Mouse (Mus musculus): ENCODE results near the gene Alk. TPM values are rescaled to one million over a fixed set of nuclear protein-coding genes. Genes with fewer than 3 reads are reported as not detected.
A peak's percentile ranks its signal among the peaks of the same experiment; 100 is the strongest.

Alk gene
- polyA plus RNA-seq, 1 experiment from 2014 or later, result 0.56 TPM

DNA sequence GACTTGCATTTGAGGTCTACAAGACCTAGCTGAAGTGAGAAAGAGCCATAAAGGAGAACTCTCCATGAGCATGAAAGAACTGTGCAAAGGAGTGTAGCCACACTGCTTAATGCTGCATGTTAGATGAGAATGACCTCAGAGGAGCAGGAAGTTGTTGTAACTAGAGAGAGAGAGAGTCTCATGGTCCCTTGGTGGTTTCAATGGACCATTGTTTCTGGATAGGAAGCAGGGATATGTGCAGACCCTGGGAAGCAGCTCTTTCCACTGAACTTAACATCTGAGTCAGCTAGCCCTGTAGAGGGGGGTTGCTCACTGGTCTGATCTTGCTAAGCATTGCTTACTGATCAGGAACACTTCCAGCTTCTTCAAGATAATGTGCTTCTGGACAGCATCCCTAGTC, 587.1 kb downstream of the Alk start:
- Histone ChIP-seq H3K4me1 (ENCODE audit: control insufficient read depth, insufficient read depth, low read length) (no peaks in the 10 kb centered on the region), H3K27me3 (replicated peaks; ENCODE audit: control insufficient read depth, insufficient read depth, low read length) (no peaks in the 10 kb centered on the region), H3K4me2 (ENCODE audit: low read depth, low read length) (no peak overlapping the region), H3K27ac (replicated peaks; ENCODE audit: low read depth, low read length) (no peak overlapping the region), H3K9me3 (ENCODE audit: control insufficient read depth, low read length) (no peaks in the 10 kb centered on the region), H3K4me3 (ENCODE audit: low read depth, low read length) (no peak overlapping the region), H3K36me3 (ENCODE audit: control insufficient read depth, insufficient read depth, low read length) (no peaks in the 10 kb centered on the region), H3K9ac (ENCODE audit: low read depth, low read length) (no peak overlapping the region)
- DNase-seq (ENCODE audit: low spot score), result no peak
- ATAC-seq (ENCODE audit: low read depth), result no peak

DNA sequence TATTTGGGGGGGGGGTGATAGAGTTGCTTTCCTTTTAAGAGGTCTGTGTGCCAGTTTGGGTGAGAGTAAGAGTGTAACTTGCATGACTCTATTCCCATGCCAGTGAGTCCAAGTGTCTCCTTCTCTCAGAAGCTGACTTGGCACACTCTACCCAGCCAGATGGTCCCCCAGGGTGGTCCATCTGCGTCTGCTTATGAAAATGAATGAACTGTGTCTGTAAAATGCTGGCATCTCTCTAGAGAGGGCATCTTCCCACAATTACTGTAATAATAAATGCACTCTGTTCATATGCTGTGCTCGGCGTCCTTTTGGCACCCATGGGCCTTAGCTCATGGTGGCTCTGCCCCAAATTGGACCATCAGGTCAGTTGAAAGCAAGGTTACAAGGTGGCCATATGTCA, 589.2 kb downstream of the Alk start:
- DNase-seq (ENCODE audit: low spot score) (peak; percentile 42), ATAC-seq (ENCODE audit: low read depth) (no peak)
- Histone ChIP-seq H3K9me3 (ENCODE audit: control insufficient read depth, low read length) (no peaks in the 10 kb centered on the region), H3K27me3 (replicated peaks; ENCODE audit: control insufficient read depth, insufficient read depth, low read length) (no peaks in the 10 kb centered on the region), H3K4me1 (ENCODE audit: control insufficient read depth, insufficient read depth, low read length) (no peaks in the 10 kb centered on the region), H3K4me3 (ENCODE audit: low read depth, low read length) (no peak overlapping the region), H3K27ac (replicated peaks; ENCODE audit: low read depth, low read length) (no peak overlapping the region), H3K36me3 (ENCODE audit: control insufficient read depth, insufficient read depth, low read length) (no peaks in the 10 kb centered on the region), H3K4me2 (ENCODE audit: low read depth, low read length) (no peak overlapping the region), H3K9ac (ENCODE audit: low read depth, low read length) (no peak overlapping the region)
- 67% methylated on average over 3 of the region's 3 CpGs for whole genome bisulfite sequencing

DNA sequence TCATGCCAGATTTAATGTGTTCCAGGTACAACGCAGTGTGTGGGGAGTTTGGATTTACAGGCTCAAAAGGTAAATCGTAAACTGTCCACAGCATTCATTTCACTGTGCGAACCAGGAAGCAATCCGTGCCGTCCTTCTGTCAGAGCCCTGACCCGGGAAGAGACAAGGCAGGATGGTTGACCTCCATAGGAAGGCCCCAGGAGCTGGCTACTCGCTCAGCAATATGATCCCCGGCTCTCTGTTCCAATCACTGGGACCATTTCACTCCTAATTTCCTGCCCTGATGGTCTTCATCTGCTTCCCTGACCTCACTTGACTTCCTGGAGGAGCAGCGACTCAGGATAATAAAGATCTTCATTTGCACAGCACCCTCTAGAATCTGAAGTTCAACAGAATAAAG, 591.7 kb downstream of the Alk start:
- WGBS, result 57% methylated on average over 9 of the region's 9 CpGs
- ATAC-seq (ENCODE audit: low read depth), result no peak

DNA sequence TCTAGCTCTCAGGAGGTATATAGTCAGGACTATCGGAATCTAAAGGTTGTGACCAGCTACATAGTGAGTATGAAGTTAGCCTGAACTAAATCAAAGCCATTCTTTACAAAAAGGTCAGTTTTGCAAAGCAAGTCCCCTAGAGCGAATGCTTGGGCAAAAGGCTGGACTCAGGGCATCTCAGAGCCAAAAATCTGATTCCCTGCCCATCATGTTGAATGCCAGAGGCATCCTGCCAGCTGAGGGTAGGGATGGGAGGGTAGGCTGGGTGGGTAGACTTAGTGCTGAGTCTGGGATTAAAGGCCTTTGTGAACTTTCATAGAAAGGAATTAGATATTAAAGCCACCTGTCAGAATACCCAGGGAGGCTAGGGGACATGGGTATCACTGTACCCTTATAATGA, 594.6 kb downstream of the Alk start:
- Histone ChIP-seq H3K27ac (replicated peaks; ENCODE audit: low read depth, low read length) (no peak overlapping the region), H3K4me3 (ENCODE audit: low read depth, low read length) (no peak overlapping the region), H3K4me1 (ENCODE audit: control insufficient read depth, insufficient read depth, low read length) (no peaks in the 10 kb centered on the region), H3K36me3 (ENCODE audit: control insufficient read depth, insufficient read depth, low read length) (no peaks in the 10 kb centered on the region), H3K9me3 (ENCODE audit: control insufficient read depth, low read length) (no peaks in the 10 kb centered on the region), H3K27me3 (replicated peaks; ENCODE audit: control insufficient read depth, insufficient read depth, low read length) (no peaks in the 10 kb centered on the region), H3K4me2 (ENCODE audit: low read depth, low read length) (no peak overlapping the region), H3K9ac (ENCODE audit: low read depth, low read length) (no peak overlapping the region)
- ATAC-seq (ENCODE audit: low read depth) (no peak), DNase-seq (ENCODE audit: low spot score) (no peak)
- WGBS, result 80% methylated on average over 2 of the region's 2 CpGs

More for the DNA sequence above, 591.7 kb downstream of the Alk start:
- H3K4me1 ChIP-seq (ENCODE audit: control insufficient read depth, insufficient read depth, low read length), result no peaks in the 10 kb centered on the region
- H3K4me3 ChIP-seq (ENCODE audit: low read depth, low read length), result no peak overlapping the region
- H3K36me3 ChIP-seq (ENCODE audit: control insufficient read depth, insufficient read depth, low read length), result no peaks in the 10 kb centered on the region
- no peak overlapping the region for H3K9ac ChIP-seq (ENCODE audit: low read depth, low read length)
- DNase-seq (ENCODE audit: low spot score), result no peak
- no peaks in the 10 kb centered on the region for H3K27me3 ChIP-seq (replicated peaks; ENCODE audit: control insufficient read depth, insufficient read depth, low read length)
- H3K4me2 ChIP-seq (ENCODE audit: low read depth, low read length), result no peak overlapping the region
- H3K27ac ChIP-seq (replicated peaks; ENCODE audit: low read depth, low read length), result no peak overlapping the region
- H3K9me3 ChIP-seq (ENCODE audit: control insufficient read depth, low read length), result no peaks in the 10 kb centered on the region

DNA sequence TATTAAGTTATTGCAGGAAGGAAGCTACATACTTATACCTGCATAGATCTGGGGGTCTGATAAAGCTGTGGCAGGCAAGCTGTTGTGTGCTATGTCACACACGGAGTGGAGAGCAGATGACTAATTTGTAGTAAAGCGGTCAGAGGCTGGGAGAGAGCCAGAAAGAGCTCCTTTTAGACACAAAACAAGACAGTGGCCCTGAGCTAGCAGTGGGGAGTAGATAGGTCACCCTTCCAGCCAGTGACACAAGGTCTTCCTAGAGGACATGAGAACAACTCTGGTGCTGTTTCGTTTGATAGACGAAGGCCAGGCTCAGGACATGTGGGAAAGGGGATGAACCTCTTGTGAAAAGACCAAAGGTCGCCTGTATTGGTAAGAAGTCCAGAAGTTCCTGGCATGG, 596.0 kb downstream of the Alk start:
- no peak overlapping the region for H3K9ac ChIP-seq (ENCODE audit: low read depth, low read length)
- H3K4me1 ChIP-seq (ENCODE audit: control insufficient read depth, insufficient read depth, low read length), result no peaks in the 10 kb centered on the region
- H3K27me3 ChIP-seq (replicated peaks; ENCODE audit: control insufficient read depth, insufficient read depth, low read length), result no peaks in the 10 kb centered on the region
- H3K9me3 ChIP-seq (ENCODE audit: control insufficient read depth, low read length), result no peaks in the 10 kb centered on the region
- H3K4me3 ChIP-seq (ENCODE audit: low read depth, low read length), result no peak overlapping the region
- no peak overlapping the region for H3K4me2 ChIP-seq (ENCODE audit: low read depth, low read length)
- ATAC-seq (ENCODE audit: low read depth) (no peak), DNase-seq (ENCODE audit: low spot score) (no peak)
- H3K36me3 ChIP-seq (ENCODE audit: control insufficient read depth, insufficient read depth, low read length), result no peaks in the 10 kb centered on the region
- 77% methylated on average over 5 of the region's 5 CpGs for WGBS
- no peak overlapping the region for H3K27ac ChIP-seq (replicated peaks; ENCODE audit: low read depth, low read length)

- no peaks in the 10 kb centered on the region for H3K36me3 ChIP-seq (ENCODE audit: control insufficient read depth, insufficient read depth, low read length)
- H3K9ac ChIP-seq (ENCODE audit: low read depth, low read length), result no peak overlapping the region
- H3K27ac ChIP-seq (replicated peaks; ENCODE audit: low read depth, low read length), result no peak overlapping the region
- WGBS, result 74% methylated on average over 6 of the region's 6 CpGs
- no peaks in the 10 kb centered on the region for H3K9me3 ChIP-seq (ENCODE audit: control insufficient read depth, low read length)
- no peaks in the 10 kb centered on the region for H3K4me1 ChIP-seq (ENCODE audit: control insufficient read depth, insufficient read depth, low read length)
- no peak overlapping the region for H3K4me3 ChIP-seq (ENCODE audit: low read depth, low read length)
- H3K4me2 ChIP-seq (ENCODE audit: low read depth, low read length), result no peak overlapping the region
- H3K27me3 ChIP-seq (replicated peaks; ENCODE audit: control insufficient read depth, insufficient read depth, low read length), result no peaks in the 10 kb centered on the region
- DNase-seq (ENCODE audit: low spot score) (peak; percentile 20), ATAC-seq (ENCODE audit: low read depth) (no peak)
Measured at GRCm38 (mm10) chr17:72005365-72005764, 599.1 kb downstream of the Alk start.

- Histone ChIP-seq H3K4me2 (ENCODE audit: low read depth, low read length) (no peak overlapping the region), H3K36me3 (ENCODE audit: control insufficient read depth, insufficient read depth, low read length) (no peaks in the 10 kb centered on the region), H3K27ac (replicated peaks; ENCODE audit: low read depth, low read length) (no peak overlapping the region), H3K9ac (ENCODE audit: low read depth, low read length) (no peak overlapping the region), H3K4me1 (ENCODE audit: control insufficient read depth, insufficient read depth, low read length) (0 out of 2 replicates have a peak, but pooled peaks cover 2% of the 10 kb centered on the region), H3K4me3 (ENCODE audit: low read depth, low read length) (no peak overlapping the region), H3K9me3 (ENCODE audit: control insufficient read depth, low read length) (no peaks in the 10 kb centered on the region), H3K27me3 (replicated peaks; ENCODE audit: control insufficient read depth, insufficient read depth, low read length) (no peaks in the 10 kb centered on the region)
- ATAC-seq (ENCODE audit: low read depth), result no peak
- DNase-seq (ENCODE audit: low spot score), result no peak
- 55% methylated on average over 5 of the region's 5 CpGs for WGBS
Measured at GRCm38 (mm10) chr17:71999527-72000482, 604.6 kb downstream of the Alk start.

GRCm38 (mm10) chr17:71997680-71998079, 606.7 kb downstream of the Alk start:
- Histone ChIP-seq H3K36me3 (ENCODE audit: control insufficient read depth, insufficient read depth, low read length) (no peaks in the 10 kb centered on the region), H3K4me2 (ENCODE audit: low read depth, low read length) (no peak overlapping the region), H3K9me3 (ENCODE audit: control insufficient read depth, low read length) (no peaks in the 10 kb centered on the region), H3K27ac (replicated peaks; ENCODE audit: low read depth, low read length) (no peak overlapping the region), H3K9ac (ENCODE audit: low read depth, low read length) (no peak overlapping the region), H3K4me1 (ENCODE audit: control insufficient read depth, insufficient read depth, low read length) (0 out of 2 replicates have a peak, but pooled peaks cover 2% of the 10 kb centered on the region), H3K27me3 (replicated peaks; ENCODE audit: control insufficient read depth, insufficient read depth, low read length) (no peaks in the 10 kb centered on the region), H3K4me3 (ENCODE audit: low read depth, low read length) (no peak overlapping the region)
- WGBS, result 54% methylated on average over 3 of the region's 3 CpGs
- no peak for DNase-seq (ENCODE audit: low spot score)
- no peak for ATAC-seq (ENCODE audit: low read depth)

- 0 out of 2 replicates have a peak, but pooled peaks cover 2% of the 10 kb centered on the region for H3K4me1 ChIP-seq (ENCODE audit: control insufficient read depth, insufficient read depth, low read length)
- no peak overlapping the region for H3K4me2 ChIP-seq (ENCODE audit: low read depth, low read length)
- no peak overlapping the region for H3K4me3 ChIP-seq (ENCODE audit: low read depth, low read length)
- H3K27me3 ChIP-seq (replicated peaks; ENCODE audit: control insufficient read depth, insufficient read depth, low read length), result no peaks in the 10 kb centered on the region
- DNase-seq (ENCODE audit: low spot score) (no peak), ATAC-seq (ENCODE audit: low read depth) (no peak)
- H3K9me3 ChIP-seq (ENCODE audit: control insufficient read depth, low read length), result no peaks in the 10 kb centered on the region
- 70% methylated on average over 3 of the region's 3 CpGs for WGBS
- H3K36me3 ChIP-seq (ENCODE audit: control insufficient read depth, insufficient read depth, low read length), result no peaks in the 10 kb centered on the region
- H3K9ac ChIP-seq (ENCODE audit: low read depth, low read length), result no peak overlapping the region
- H3K27ac ChIP-seq (replicated peaks; ENCODE audit: low read depth, low read length), result no peak overlapping the region
Measured at GRCm38 (mm10) chr17:71995539-71995938, 608.9 kb downstream of the Alk start.
